Mouse (Mus musculus): ENCODE data around the gene Ptpra.

The Ptpra gene

DNA sequence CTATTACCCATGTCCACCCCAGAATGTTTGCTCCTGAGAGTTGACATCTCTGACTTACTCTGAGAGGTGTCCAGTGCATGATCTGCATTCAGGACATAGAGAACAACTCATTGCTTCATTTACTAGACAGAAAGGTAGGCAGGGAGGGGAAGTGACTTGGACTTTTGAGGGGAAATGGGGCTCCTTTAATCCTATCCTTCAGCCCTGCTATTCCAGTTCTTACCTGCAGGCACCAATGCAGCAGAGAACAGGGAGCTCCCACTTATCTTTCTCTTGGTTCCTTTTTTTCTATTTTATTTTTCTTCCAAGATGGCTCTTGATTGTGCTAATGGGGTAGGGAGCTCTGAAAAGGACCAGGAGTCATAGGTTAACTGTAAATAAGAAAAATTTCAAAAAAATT, 1.6 kb upstream of the Ptpra start:
- DNase-seq: no peak

- no peak for DNase-seq
Measured at GRCm38 (mm10) chr2:130449021-130449793, 871 bp upstream of the Ptpra start.

GRCm38 (mm10) chr2:130450434-130450796, 337 bp downstream of the Ptpra start:
- peak in 1 of 2 experiments; percentile 62 for DNase-seq

DNA sequence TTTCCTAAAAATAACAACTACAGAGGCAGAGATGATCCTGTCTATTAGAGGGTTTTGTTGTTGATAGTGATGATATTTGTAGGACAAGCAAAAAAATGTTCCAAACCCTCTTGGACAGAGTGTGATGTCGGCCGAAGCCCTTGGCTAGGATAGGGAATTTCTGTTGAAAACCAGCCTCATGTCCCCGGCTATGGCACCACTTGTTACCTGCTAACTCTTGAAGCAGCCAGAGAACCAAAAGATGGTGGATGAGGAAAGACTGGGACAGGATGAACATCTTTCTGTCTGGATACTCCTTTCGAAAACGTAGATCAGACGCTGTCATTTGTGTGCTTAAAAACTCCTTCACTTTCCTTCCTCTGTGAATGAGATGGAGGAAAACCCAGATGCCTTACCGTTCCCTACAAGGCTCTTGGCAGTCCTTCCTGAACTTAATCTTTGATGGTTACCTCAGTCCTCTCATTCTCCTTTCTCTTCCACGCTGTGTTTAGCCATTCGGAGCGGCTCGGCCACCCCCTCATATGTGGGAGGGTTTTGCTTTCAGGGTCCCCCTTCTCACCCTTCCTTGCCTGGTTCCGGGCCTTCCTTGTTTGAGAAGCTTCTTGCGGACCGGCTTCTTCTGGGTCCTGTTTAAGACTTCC, 1.1 kb downstream of the Ptpra start:
- DNase-seq: no peak

DNA sequence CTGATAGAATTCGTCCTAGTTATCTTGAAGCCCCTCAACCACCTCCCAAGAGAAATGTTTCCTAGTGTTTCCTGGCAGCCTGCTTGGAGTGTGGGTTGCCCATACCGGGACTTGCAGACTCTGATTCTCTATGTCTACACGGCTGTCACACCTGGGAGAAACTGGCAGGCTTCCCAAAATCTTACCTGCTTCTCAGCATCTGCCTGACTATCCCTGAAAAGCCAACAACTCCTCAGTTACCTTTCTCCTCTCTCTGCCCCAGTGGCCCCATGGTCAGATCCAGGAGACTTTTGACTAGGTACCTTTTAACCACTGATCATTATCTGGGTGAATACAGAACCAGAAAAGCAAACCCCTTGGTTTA, 1.6 kb downstream of the Ptpra start:
- DNase-seq: no peak

GRCm38 (mm10) chr2:130452266-130452665, 2.2 kb downstream of the Ptpra start:
- no peak for DNase-seq

- DNase-seq: no peak
Measured at GRCm38 (mm10) chr2:130453421-130453820, 3.3 kb downstream of the Ptpra start.

DNA sequence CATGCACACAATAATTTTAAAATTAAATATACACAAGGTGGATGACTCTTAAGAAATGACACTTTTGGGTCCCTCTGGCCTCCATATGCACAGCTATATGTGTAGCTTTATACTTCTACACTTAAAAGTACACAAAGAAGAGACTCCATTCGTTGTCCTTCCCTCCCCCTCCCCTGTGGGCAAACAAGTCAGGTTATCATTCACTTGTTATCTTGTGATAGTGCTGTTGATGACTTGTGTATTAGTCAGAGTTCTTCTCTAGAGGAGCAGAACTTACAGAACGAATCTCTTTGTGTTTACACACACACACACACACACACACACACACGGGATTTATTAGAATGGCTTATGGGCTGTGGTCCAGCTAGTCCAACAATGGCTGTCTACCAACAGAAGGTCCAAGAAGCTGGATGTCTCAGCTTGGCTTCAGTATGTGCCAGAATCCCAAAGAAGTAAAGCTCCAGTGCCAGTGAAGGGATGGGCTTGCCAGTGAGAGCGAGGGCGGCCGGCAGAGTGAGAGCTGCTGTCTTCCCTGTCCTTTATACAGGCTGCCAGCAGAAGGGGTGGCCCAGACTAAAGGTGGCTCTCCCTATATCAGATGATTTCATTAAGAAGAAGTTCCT, 4.8 kb downstream of the Ptpra start:
- DNase-seq: no peak

GRCm38 (mm10) chr2:130457871-130458270, 7.8 kb downstream of the Ptpra start:
- no peak for DNase-seq

- no peak for DNase-seq
Measured at GRCm38 (mm10) chr2:130459576-130459975, 9.5 kb downstream of the Ptpra start.

DNA sequence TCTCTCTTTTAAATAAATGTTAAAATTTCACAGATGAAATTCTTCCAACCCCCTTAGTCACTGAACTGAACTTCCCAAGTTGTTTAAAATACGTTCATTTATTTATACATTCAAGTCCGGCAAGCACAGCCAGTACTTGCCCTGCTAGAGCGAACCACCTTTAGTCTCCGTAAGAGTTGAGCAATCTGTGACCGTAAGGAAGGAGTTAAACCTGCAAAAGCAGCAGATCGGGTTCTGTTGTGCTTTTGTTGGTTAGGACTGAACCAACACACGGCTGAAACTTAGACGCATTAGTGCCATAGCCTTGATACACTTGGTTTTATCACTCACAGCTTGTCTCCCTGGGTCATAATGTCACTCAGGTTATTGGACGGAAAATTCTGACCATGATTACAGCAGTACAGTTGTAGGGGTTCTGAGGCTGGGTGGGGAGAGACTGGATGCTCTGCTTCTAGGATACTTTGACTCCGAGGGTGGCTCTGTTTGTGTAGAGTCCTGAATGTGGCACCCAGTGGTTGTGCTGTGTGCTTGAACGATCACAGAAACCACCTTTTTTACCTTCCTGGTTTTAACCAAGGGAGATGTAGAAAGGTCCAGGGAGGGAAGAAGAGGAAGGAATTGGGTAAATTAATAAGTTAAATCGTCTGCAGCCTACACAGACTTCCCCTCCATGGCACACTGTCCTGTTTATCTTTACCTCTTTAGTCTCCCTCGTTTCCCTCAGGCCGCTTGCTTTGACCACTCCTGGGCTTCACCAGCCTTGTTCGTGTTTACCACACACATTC, 11.4 kb downstream of the Ptpra start:
- DNase-seq: no peak

DNA sequence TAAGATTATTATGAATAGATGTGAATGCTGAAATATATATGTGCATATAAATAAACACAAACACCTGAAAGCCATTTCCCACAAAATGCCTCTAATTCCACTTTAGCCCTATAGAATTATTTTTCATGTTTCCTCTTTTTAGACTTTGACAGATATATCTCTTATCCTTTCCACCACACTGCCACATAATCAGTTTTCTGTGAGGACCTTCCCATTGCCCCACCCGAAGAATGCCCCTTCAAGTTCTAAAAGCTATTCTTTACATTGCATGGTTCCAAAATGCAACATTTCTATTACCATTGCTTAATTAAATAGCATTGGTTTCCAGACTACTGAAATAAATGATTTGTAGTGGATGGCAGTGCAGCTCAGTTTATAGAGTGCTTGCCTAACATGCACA, 16.4 kb downstream of the Ptpra start:
- no peak for DNase-seq

DNA sequence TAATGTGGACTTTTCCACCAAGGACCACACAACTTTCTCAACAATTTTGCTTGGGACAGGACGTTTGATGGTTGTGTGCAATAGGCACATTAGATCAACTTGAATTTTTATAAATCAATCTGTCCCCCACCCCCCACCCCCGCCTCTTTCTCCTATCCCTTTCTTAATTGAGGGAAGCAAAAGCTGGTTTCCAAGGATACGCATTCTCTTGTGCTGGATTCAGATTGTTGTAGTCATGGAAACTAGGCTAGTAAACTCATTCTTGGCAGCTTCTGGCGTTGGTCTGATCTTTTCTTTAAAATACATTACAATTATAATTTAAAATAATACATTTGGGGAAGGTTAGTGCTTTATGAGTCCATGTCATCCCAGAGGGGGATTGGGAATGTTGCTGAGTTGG, 19.3 kb downstream of the Ptpra start:
- DNase-seq: no peak

- no peak for DNase-seq
Measured at GRCm38 (mm10) chr2:130469935-130470334, 19.9 kb downstream of the Ptpra start.

- DNase-seq: no peak
Measured at GRCm38 (mm10) chr2:130472908-130473510, 22.9 kb downstream of the Ptpra start.

DNA sequence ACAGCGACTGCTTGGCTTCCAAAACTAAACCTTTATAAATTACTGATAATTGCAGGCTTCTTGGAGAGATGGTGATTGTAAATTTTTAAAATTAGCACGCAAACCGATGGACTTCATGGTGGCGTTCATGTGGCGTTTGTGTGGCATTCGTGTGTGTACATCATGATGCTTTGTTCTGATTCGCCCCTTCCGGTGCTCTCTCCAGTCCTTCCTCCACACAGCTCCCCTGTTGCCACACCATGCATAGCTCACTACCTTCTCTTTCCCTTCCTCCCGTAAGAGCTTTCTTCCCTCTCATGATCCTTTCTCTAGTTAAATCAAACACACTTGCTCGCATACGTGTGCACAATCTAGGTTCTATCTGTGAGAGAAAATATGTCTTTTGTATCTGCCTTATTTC, 25.7 kb downstream of the Ptpra start:
- DNase-seq: no peak

- no peak for DNase-seq
Measured at GRCm38 (mm10) chr2:130476666-130477297, 26.7 kb downstream of the Ptpra start.

GRCm38 (mm10) chr2:130482177-130482576, 32.1 kb downstream of the Ptpra start:
- DNase-seq: no peak

DNA sequence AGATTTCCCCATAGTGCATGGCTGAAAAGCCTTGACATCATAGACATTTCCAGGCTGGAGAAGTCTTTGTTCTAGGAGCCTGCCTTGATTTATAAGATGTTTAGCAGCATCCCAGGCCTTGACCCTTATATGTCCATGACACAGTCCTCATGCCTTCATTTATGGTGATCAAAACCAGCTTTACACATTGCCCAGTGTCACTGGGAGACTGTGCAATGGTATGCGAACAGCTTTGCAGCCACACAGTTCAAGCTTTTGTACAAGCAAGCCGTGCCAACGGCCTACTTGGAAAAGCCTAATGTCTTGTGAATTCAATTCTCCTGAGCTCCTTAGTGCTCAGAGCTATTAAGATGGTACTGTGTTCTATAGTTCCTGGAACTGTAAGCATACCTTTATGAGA, 32.6 kb downstream of the Ptpra start:
- no peak for DNase-seq

- no peak for DNase-seq
Measured at GRCm38 (mm10) chr2:130484206-130484605, 34.1 kb downstream of the Ptpra start.

GRCm38 (mm10) chr2:130488002-130488401, 37.9 kb downstream of the Ptpra start:
- DNase-seq: no peak

DNA sequence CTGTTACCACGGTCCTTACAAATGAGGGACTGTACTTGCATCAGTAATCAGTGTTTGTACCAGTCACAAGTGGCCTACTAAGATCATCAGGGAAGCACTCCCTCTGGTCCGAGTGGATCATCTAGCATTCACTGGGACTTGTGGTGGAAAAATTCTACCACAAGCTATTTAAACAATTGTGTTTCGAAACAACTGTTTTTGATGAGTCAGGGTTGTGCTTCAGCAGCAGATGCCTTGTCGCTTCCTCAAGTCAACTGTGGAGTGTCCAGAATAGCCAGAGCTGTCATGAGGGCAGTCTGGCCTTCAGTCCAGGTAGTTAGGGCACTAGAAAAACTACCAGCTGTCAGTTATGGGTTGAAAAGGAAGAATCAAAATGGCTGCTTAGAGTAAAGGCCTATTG, 38.5 kb downstream of the Ptpra start:
- DNase-seq: no peak

GRCm38 (mm10) chr2:130491162-130491561, 41.1 kb downstream of the Ptpra start:
- no peak for DNase-seq

Data from spleen, adult 18-20 months (tissue).